Mouse (Mus musculus): ENCODE measurements around the gene Spata21. TPM values are rescaled to one million over a fixed set of nuclear protein-coding genes. Genes with fewer than 3 reads are reported as not detected.

Gene Spata21
- polyA plus RNA-seq, 1 experiment from 2014 or later, result not detected

Other genes with a start within 250 kb of the Spata21 start
- gene Padi1, start 242.6 kb upstream of the Spata21 start, polyA plus RNA-seq (2015; fragmentation: Nextera tagmentation; extraction: Ambion mirVana), result 0.19 and 0.32 TPM in 2 replicates
- 3.1 and 3.8 TPM in 2 replicates for gene Padi2, start 182.0 kb upstream of the Spata21 start, polyA plus RNA-seq (2015; fragmentation: Nextera tagmentation; extraction: Ambion mirVana)
- gene Sdhb, start 127.1 kb upstream of the Spata21 start, polyA plus RNA-seq (2015; fragmentation: Nextera tagmentation; extraction: Ambion mirVana), result 539 and 577 TPM in 2 replicates
- 29.8 and 35.7 TPM in 2 replicates for gene Atp13a2, start 101.5 kb upstream of the Spata21 start, polyA plus RNA-seq (2015; fragmentation: Nextera tagmentation; extraction: Ambion mirVana)
- 329 and 347 TPM in 2 replicates for gene Mfap2, start 77.9 kb upstream of the Spata21 start, polyA plus RNA-seq (2015; fragmentation: Nextera tagmentation; extraction: Ambion mirVana)
- gene Crocc, start 27.8 kb upstream of the Spata21 start, polyA plus RNA-seq (2015; fragmentation: Nextera tagmentation; extraction: Ambion mirVana), result 4.0 and 4.7 TPM in 2 replicates
- 66.6 and 70.2 TPM in 2 replicates for gene Necap2, start 10.0 kb upstream of the Spata21 start, polyA plus RNA-seq (2015; fragmentation: Nextera tagmentation; extraction: Ambion mirVana)
- gene Szrd1, start 51.4 kb downstream of the Spata21 start, polyA plus RNA-seq (2015; fragmentation: Nextera tagmentation; extraction: Ambion mirVana), result 42.7 and 44.3 TPM in 2 replicates
- 17.4 and 18.7 TPM in 2 replicates for gene Fbxo42, start 59.6 kb downstream of the Spata21 start, polyA plus RNA-seq (2015; fragmentation: Nextera tagmentation; extraction: Ambion mirVana)
- gene Rsg1, start 125.6 kb downstream of the Spata21 start, polyA plus RNA-seq (2015; fragmentation: Nextera tagmentation; extraction: Ambion mirVana), result 3.9 and 5.1 TPM in 2 replicates
- gene Arhgef19, start 151.2 kb downstream of the Spata21 start, polyA plus RNA-seq (2015; fragmentation: Nextera tagmentation; extraction: Ambion mirVana), result 16.3 and 17.8 TPM in 2 replicates
- 6.7 and 7.2 TPM in 2 replicates for gene Epha2, start 212.9 kb downstream of the Spata21 start, polyA plus RNA-seq (2015; fragmentation: Nextera tagmentation; extraction: Ambion mirVana)

All from intestine, embryonic 15.5 days (tissue).